ENCODE assay signal across 8 mouse cellular contexts in the genomic region with DNA sequence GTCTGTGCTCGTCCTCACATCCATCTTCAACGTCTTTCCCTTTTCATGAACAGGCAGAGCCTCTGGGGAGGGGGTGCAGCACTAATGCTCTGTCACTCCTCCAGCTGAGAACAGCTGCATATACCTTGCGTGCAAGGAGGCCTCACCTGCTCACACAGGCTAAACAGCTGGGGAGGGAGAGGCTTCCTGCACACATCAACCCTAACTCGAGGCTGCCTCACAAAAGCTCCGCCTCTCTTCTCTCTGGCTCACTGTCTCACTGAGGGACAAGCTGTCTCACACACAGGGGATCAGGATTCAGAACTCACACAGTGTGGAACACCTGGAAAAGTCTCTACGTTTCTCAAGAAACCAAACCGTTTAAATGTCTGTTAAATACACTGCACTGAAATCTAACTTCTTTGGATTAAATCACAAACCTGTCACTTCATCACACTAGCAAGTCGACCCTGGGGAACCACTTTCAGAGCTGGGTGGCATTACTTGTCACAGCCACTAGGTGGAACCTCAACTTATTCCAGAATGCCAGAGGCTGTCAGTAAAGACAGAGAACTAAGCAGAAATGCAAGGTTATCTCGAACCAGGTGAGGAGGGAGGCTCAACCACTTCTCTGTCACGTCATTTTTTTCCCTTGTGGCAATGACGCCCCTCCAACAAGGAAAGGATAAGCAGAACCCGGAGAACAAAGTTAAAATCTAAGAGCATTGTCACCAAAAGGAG.
A peak's percentile ranks its signal among the peaks of the same experiment; 100 is the strongest.
DNase-seq lines count a peak whose midpoint lies in the region; ATAC-seq and TF ChIP-seq lines count a peak whose summit lies in the region.

No protein-coding gene starts in this region.

- no peak overlapping the region for H3K9ac ChIP-seq in heart, embryonic 11.5 days (ENCODE audit: low read depth, low read length)
- no peak overlapping the region for H3K9ac ChIP-seq in kidney, embryonic 15.5 days
- H3K9ac ChIP-seq in liver, postnatal 0 days (replicated peaks): no peak overlapping the region
- H3K9ac ChIP-seq in neural tube, embryonic 12.5 days: no peak overlapping the region

- H3K4me1 ChIP-seq in heart, embryonic 11.5 days (ENCODE audit: control insufficient read depth, insufficient read depth, low read length): peaks cover 46% of the 10 kb centered on the region
- H3K4me1 ChIP-seq in kidney, embryonic 15.5 days: peaks cover 13% of the 10 kb centered on the region
- H3K4me1 ChIP-seq in liver, postnatal 0 days (ENCODE audit: insufficient read depth): no peaks in the 10 kb centered on the region
- H3K4me1 ChIP-seq in neural tube, embryonic 12.5 days: peaks cover 42% of the 10 kb centered on the region

- no peaks in the 10 kb centered on the region for H3K9me3 ChIP-seq in heart, embryonic 11.5 days (replicated peaks; ENCODE audit: control insufficient read depth, low read length)
- no peaks in the 10 kb centered on the region for H3K9me3 ChIP-seq in kidney, embryonic 15.5 days (replicated peaks)
- no peaks in the 10 kb centered on the region for H3K9me3 ChIP-seq in liver, postnatal 0 days (ENCODE audit: low read length)
- H3K9me3 ChIP-seq in neural tube, embryonic 12.5 days: no peaks in the 10 kb centered on the region

- peak; percentile 51 for DNase-seq in left cerebral cortex, adult 11 months (ENCODE audit: low spot score)
- no peak for DNase-seq in left cerebral cortex, adult 8-10 months (ENCODE audit: low spot score in 2 of 2)
- peak; percentile 61 to 70 for DNase-seq in cerebellum, postnatal 14 days
- DNase-seq in liver, postnatal 0 days: no peak
- DNase-seq in ovary, postnatal 10 days (ENCODE audit: low spot score): no peak

- WGBS in heart, embryonic 11.5 days (ENCODE audit: insufficient replicate concordance): 25% methylated on average over 12 of the region's 12 CpGs
- 28% methylated on average over 12 of the region's 12 CpGs for WGBS in kidney, embryonic 15.5 days
- WGBS in liver, postnatal 0 days (ENCODE audit: insufficient replicate concordance): 27% methylated on average over 12 of the region's 12 CpGs
- 18% methylated on average over 12 of the region's 12 CpGs for WGBS in neural tube, embryonic 12.5 days

- TF ChIP-seq EP300 in liver, postnatal 0 days (IDR thresholded peaks at IDR 0.05; ENCODE audit: low read depth): no peak

- TF ChIP-seq CTCF in liver, postnatal 0 days (IDR thresholded peaks at IDR 0.05; ENCODE audit: low read depth): peak; percentile 73

- no peak overlapping the region for H3K4me2 ChIP-seq in heart, embryonic 11.5 days
- no peak overlapping the region for H3K4me2 ChIP-seq in kidney, embryonic 15.5 days
- no peak overlapping the region for H3K4me2 ChIP-seq in liver, postnatal 0 days (ENCODE audit: low read depth, low read length)
- H3K4me2 ChIP-seq in neural tube, embryonic 12.5 days (replicated peaks): peak overlapping the region; percentile 53

- H3K4me3 ChIP-seq in heart, embryonic 11.5 days (ENCODE audit: low read depth, low read length): no peak overlapping the region
- H3K4me3 ChIP-seq in kidney, embryonic 15.5 days (replicated peaks): no peak overlapping the region
- no peak overlapping the region for H3K4me3 ChIP-seq in liver, postnatal 0 days (ENCODE audit: low read depth, low read length)
- no peak overlapping the region for H3K4me3 ChIP-seq in neural tube, embryonic 12.5 days

- no peak overlapping the region for H3K27ac ChIP-seq in heart, embryonic 11.5 days (ENCODE audit: low read depth, low read length)
- no peak overlapping the region for H3K27ac ChIP-seq in kidney, embryonic 15.5 days
- H3K27ac ChIP-seq in liver, postnatal 0 days (ENCODE audit: low read depth): no peak overlapping the region
- no peak overlapping the region for H3K27ac ChIP-seq in neural tube, embryonic 12.5 days

- no peaks in the 10 kb centered on the region for H3K36me3 ChIP-seq in heart, embryonic 11.5 days (ENCODE audit: control insufficient read depth, insufficient read depth, low read length)
- H3K36me3 ChIP-seq in kidney, embryonic 15.5 days: 0 out of 2 replicates have a peak, but pooled peaks cover under 1% of the 10 kb centered on the region
- no peaks in the 10 kb centered on the region for H3K36me3 ChIP-seq in liver, postnatal 0 days (replicated peaks; ENCODE audit: insufficient read depth, low read length)
- no peaks in the 10 kb centered on the region for H3K36me3 ChIP-seq in neural tube, embryonic 12.5 days

- H3K27me3 ChIP-seq in heart, embryonic 11.5 days (ENCODE audit: control insufficient read depth, insufficient read depth, low read length): no peaks in the 10 kb centered on the region
- no peaks in the 10 kb centered on the region for H3K27me3 ChIP-seq in kidney, embryonic 15.5 days
- H3K27me3 ChIP-seq in liver, postnatal 0 days (ENCODE audit: insufficient read depth, low read length): no peaks in the 10 kb centered on the region
- no peaks in the 10 kb centered on the region for H3K27me3 ChIP-seq in neural tube, embryonic 12.5 days (replicated peaks)

- 0 out of 2 replicates have a peak, but pooled peaks have one; percentile 24 for ATAC-seq in heart, embryonic 11.5 days (replicated peaks; ENCODE audit: insufficient number of reproducible peaks, low FRiP score, low TSS enrichment)
- peak; percentile 41; the same call in 1 of the 2 replicates for ATAC-seq in kidney, embryonic 15.5 days (replicated peaks; ENCODE audit: low FRiP score)
- ATAC-seq in liver, postnatal 0 days: no peak
- ATAC-seq in neural tube, embryonic 12.5 days (ENCODE audit: low FRiP score, low read depth): no peak

Comparison
In these comparisons a context has a peak if more than half of its experiments do, and no peak if none do; other contexts are left out.
1. DNase-seq: peak in left cerebral cortex, adult 11 months (single experiment) and cerebellum, postnatal 14 days (2 of 2); none in left cerebral cortex, adult 8-10 months (0 of 2), liver, postnatal 0 days (single experiment) and ovary, postnatal 10 days (single experiment).
2. ATAC-seq: peak in heart, embryonic 11.5 days (single experiment) and kidney, embryonic 15.5 days (single experiment); none in liver, postnatal 0 days (single experiment) and neural tube, embryonic 12.5 days (single experiment).